Mouse (Mus musculus) megakaryocyte, embryonic 14.5 days (primary cell): ENCODE results near the gene 1190005I06Rik. TPM values are rescaled to one million over a fixed set of nuclear protein-coding genes. Genes with fewer than 3 reads are reported as not detected.

Experiments used
- H3K27me3 ChIP-seq: replicated peaks from 2 replicates; pipeline ENCODE3; 2012; ENCODE audit warnings: inconsistent platforms
- H3K36me3 ChIP-seq: replicated peaks from 2 replicates; pipeline ENCODE3; 2012; ENCODE audit warnings: low read length, inconsistent platforms, mixed read lengths
- H3K4me1 ChIP-seq: 2 replicates; pipeline ENCODE4 v1.6.1; 2012; ENCODE audit warnings: inconsistent platforms
- H3K4me3 ChIP-seq: replicated peaks from 2 replicates; pipeline ENCODE3; 2012; ENCODE audit warnings: moderate library complexity, mild to moderate bottlenecking, inconsistent platforms
- H3K9me3 ChIP-seq: 2 replicates; pipeline ENCODE4 v1.6.1; 2012; ENCODE audit warnings: inconsistent platforms
- FLI1 ChIP-seq: IDR thresholded peaks from 2 replicates; pipeline ENCODE4 v1.6.1; 2012; ENCODE audit warnings: low read length, inconsistent platforms, mixed read lengths
- GATA1 ChIP-seq: IDR thresholded peaks from 3 replicates; pipeline ENCODE4 v1.6.1; 2012; ENCODE audit warnings: mixed read lengths, low read length, inconsistent platforms, borderline replicate concordance
- polyA plus RNA-seq: library from polyadenylated mRNA; stranded (reverse); fragments of >175 nt; gene quantifications from 2 replicates; pipeline ENCODE4 v1.2.3, GENCODE M21; 2012; ENCODE audit warnings: low replicate concordance; ENCODE audit not compliant: insufficient read depth

1190005I06Rik gene
- polyA plus RNA-seq, 1 experiment = 3.6 TPM

DNA sequence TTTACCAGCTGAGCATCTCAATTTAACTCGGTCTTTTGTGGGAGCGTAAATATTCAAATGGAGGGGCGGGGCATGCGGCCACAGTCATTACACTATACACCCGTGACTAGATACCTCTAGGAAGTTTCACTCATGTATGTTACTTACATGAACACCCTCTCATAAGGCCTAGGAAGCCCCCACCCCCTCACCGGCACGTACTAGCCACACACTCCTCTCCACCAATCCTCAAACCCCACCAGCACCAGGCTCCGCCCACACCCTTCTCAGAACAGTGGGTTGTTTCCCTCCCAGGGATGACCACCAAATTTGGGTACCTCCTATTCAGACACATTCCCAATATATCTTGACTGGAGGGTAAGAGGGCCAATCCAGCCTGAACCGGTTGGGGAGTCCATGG lies 40.0 kb downstream of the 1190005I06Rik start:
- H3K4me3 ChIP-seq = peak overlapping the region; percentile 83
- H3K9me3 ChIP-seq = peaks cover 7% of the 10 kb centered on the region
- H3K36me3 ChIP-seq = no peaks in the 10 kb centered on the region
- peaks cover 34% of the 10 kb centered on the region for H3K4me1 ChIP-seq
- TF ChIP-seq GATA1 = no peak
- TF ChIP-seq FLI1 = no peak
- peaks cover 44% of the 10 kb centered on the region for H3K27me3 ChIP-seq

DNA sequence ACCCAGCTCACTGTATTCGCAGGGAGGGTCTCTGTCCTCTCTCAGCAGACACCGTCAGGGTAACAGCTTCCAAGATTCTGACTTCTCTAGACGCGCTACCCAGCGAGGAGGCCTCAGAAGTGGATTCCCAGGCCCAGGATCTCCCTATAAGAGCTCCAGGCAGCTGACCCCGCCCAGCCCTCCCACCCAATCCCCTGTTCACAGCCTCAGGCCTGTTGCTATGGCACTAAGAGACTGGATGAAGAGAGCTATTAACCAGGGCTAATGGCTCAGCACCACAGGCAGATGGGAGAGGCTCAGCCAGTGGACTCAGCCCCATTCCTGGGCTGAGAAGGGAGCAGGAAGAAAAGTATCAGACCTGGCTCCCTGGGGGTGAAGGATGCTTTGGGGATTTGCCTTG lies 44.8 kb downstream of the 1190005I06Rik start:
- TF ChIP-seq FLI1 = no peak
- no peak for TF ChIP-seq GATA1
- Histone ChIP-seq H3K27me3 (peaks cover 19% of the 10 kb centered on the region), H3K4me3 (no peak overlapping the region), H3K36me3 (no peaks in the 10 kb centered on the region), H3K4me1 (peaks cover 25% of the 10 kb centered on the region), H3K9me3 (peaks cover 9% of the 10 kb centered on the region)

DNA sequence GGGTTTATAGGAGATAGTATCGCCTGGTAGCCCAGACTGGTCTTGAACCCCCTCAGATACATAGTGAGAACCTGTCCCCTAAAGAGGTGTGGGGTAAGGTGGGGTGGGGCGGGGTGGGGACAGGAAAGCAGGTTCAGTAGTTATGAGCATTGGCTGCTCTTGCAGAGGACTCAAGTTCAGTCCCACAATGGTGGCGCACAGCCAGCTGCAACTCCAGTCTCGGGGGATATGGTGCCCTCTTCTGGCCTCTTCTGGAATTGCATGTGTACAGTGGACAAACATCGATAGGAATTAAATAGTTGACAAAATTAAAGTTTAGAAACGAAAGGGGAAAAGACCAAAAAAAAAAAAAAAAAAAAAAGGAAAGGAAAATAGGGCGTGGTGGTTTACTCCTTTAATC lies 47.9 kb downstream of the 1190005I06Rik start:
- TF ChIP-seq FLI1 (no peak), GATA1 (no peak)
- Histone ChIP-seq H3K9me3 (peaks cover 11% of the 10 kb centered on the region), H3K4me1 (peaks cover 23% of the 10 kb centered on the region), H3K36me3 (no peaks in the 10 kb centered on the region), H3K27me3 (peaks cover 11% of the 10 kb centered on the region), H3K4me3 (no peak overlapping the region)

DNA sequence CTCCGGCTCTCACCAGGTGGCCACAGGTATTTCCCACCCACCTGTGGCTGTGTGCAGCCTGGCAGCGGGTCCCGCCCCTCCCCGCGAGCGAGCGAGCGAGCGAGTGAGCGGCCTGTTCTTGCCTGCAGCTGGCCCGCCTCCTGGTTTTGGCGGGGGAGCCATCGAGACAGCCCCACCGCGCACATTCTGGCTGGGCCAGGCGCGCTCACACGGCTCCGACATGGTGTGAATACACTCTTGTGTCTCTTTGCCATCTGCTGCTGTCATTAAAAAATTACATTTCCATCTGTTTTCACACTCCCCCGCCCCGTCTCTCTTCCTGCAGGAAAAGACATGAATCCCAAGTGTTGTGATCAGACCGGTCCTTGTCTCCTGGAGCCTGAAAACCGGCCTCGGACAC lies 48.9 kb downstream of the 1190005I06Rik start:
- H3K4me1 ChIP-seq = peaks cover 20% of the 10 kb centered on the region
- no peak overlapping the region for H3K4me3 ChIP-seq
- no peaks in the 10 kb centered on the region for H3K36me3 ChIP-seq
- peaks cover 14% of the 10 kb centered on the region for H3K9me3 ChIP-seq
- H3K27me3 ChIP-seq = peaks cover 11% of the 10 kb centered on the region
- no peak for TF ChIP-seq GATA1
- no peak for TF ChIP-seq FLI1

DNA sequence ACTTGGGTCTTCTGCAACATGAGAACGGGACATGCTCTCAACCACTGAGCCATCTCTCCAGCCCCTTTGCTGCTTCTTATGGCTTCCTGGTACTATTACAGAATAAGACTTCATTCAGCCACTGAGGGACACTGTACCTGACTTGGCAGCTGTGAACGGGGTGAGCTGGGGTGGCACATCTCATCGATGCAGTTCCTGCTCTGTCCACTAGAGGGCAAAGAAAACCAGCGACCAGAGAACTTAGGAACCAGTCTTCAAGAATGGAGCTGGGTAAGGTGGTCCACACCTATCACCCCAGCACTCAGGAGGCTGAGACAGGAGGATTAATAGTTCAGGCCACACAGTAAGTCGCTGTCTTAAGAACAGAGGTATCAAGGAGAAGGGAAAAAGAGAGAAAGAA lies 51.5 kb downstream of the 1190005I06Rik start:
- Histone ChIP-seq H3K36me3 (no peaks in the 10 kb centered on the region), H3K4me3 (no peak overlapping the region), H3K4me1 (peaks cover 33% of the 10 kb centered on the region), H3K9me3 (peaks cover 5% of the 10 kb centered on the region; the same call in 1 of the 2 replicates), H3K27me3 (peaks cover 2% of the 10 kb centered on the region)
- no peak for TF ChIP-seq FLI1
- TF ChIP-seq GATA1 = no peak

DNA sequence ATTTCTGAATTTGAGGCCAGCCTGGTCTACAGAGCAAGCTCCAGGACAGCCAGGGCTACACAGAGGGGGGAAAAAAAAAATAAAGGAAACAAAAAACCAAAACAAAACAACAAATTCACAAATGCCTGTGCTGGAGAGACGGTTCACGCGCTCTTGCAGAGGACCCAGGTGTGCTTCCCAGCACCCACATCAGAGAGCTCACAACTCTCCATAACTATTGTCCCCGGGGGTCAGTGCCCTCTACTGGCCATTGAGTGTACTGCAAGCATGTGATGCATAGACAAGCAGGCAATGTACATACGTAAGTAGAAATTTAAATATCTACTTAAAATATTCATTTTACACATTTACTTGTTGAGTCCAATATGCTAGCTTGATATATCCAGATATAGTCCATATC lies 52.9 kb downstream of the 1190005I06Rik start:
- Histone ChIP-seq H3K36me3 (no peaks in the 10 kb centered on the region), H3K9me3 (peaks cover 5% of the 10 kb centered on the region; the same call in 1 of the 2 replicates), H3K4me3 (no peak overlapping the region), H3K27me3 (peaks cover 2% of the 10 kb centered on the region), H3K4me1 (peaks cover 40% of the 10 kb centered on the region)
- TF ChIP-seq FLI1 (no peak), GATA1 (no peak)

DNA sequence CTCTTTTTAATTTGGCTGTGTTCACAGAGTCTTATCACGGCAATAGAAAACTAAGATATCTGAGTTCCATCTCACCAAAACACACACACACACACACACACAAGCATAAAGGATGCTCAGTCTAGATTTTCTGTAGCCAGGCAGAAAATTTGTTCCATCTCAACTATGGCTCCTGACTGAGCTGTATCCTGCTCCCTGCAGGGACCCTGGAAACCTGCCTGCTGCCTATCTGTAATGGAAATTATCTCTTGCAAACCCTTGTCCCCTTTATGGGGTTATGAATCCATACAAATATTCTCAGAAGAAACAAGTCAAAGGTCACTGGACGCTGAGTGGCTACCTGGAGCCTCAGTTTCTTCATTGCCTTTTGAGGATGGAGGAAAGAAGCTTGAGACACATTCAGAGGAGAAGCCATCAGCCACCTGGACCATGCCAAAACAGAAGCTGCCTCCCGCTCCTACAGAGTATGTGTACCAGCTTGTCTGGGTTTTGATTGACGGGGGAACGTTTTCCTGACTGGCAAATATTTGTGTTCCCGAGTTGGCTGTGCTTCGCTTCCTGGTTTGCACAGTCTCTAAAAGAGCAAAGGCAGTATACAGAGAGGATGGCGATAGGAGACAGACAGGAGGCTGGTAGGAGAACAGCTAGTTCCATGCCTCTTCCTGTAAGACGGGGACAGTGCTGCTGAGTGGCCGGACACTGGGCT lies 55.7 kb downstream of the 1190005I06Rik start:
- H3K4me1 ChIP-seq = peaks cover 58% of the 10 kb centered on the region
- TF ChIP-seq GATA1 (no peak), FLI1 (no peak)
- peaks cover 5% of the 10 kb centered on the region; the same call in 1 of the 2 replicates for H3K9me3 ChIP-seq
- peaks cover 6% of the 10 kb centered on the region for H3K36me3 ChIP-seq
- no peak overlapping the region for H3K4me3 ChIP-seq
- H3K27me3 ChIP-seq = peaks cover 2% of the 10 kb centered on the region

DNA sequence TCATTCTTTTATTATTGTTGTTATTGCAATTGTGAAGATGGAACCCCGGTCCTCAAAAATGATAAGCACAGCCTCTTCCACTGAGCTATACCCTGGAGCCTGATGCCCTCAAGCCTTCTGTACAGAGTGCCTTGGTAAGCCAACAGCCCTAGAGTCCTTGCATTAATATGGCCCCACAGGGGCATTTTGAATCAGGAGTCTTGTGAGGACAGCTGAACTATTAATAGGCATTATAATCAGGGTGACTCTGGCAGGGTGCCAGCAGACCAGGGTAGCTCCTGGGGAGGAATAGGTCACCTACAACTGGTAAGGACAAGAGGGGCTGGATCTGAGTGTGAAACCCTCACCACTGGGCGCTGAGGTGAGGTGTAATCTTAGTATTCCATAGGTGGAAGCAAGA lies 57.5 kb downstream of the 1190005I06Rik start:
- Histone ChIP-seq H3K4me1 (peaks cover 47% of the 10 kb centered on the region), H3K4me3 (peak overlapping the region; percentile 95), H3K9me3 (peaks cover 5% of the 10 kb centered on the region; the same call in 1 of the 2 replicates), H3K36me3 (peaks cover 22% of the 10 kb centered on the region), H3K27me3 (peaks cover 2% of the 10 kb centered on the region)
- TF ChIP-seq FLI1 (no peak), GATA1 (no peak)

DNA sequence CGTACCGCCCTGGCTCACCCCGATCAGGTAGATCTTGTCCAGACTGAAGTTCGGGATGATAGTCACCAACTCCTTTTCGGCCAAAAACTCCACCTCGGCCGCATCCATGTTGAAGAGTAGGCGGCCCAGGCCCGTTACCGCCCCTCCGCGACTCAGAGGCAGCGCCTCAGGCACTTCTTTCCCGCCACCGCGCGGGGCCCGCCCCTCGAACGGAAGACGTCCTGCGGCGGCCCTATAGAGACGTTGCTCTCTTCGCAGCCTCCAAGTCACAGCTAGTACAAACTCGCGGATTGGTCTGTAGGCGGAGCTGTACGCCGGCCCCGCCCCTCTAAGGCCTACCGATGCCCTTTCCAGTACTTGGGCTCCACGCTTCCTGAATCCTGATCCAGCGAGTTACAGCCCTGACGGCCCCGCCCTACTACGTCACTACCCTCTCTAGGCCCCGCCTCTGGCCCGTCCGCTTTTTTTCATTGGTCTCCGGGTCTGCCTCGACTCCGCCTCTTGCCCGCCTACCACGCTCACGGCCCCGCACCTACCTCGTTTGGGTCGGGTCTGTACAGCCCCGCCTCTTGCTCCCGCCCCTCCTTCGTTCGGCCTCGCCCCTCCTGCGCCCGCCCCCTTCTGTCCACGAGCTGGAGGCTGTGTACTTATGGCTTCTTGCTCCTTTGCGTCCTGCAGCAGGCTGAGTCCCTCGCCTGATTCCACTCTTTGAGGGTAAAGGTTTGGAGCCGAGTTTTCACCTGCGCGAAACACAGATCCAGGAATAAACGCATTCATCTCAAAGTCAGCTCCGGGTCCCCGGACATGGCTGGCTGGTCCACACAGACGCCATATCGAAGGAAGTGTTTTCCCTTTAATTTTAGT lies 58.3 kb downstream of the 1190005I06Rik start, which contains the start of gene Gins2:
Gene Gins2 (minus strand): TSS at position 397 of the 864 bp plus-strand sequence.
- Histone ChIP-seq H3K36me3 (peaks cover 30% of the 10 kb centered on the region), H3K4me3 (peak within 1 kb of the TSS; percentile 95), H3K27me3 (peaks cover 2% of the 10 kb centered on the region), H3K4me1 (peaks cover 51% of the 10 kb centered on the region), H3K9me3 (no peaks in the 10 kb centered on the region)
- peak; percentile 67; the same call in 1 of the 2 replicates for TF ChIP-seq FLI1
- no peak for TF ChIP-seq GATA1

DNA sequence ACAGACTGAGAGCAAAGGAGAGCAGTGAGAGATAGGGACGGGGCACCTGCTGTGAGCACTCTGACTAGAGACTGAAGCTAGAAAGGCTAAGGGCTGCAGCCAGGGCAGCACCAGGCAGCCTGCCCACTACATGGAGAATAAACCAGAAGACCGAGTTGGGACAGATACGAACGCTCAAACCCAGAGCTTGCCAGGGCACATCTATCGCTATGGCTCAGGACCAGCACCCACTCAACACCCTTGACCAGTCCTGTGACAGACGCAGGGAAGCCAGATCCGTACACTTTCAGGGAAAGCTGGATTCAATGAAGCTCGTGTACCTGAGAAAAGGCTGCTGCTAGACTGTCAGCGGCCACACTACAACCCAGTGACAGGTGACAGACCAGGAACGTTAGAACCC lies 61.9 kb downstream of the 1190005I06Rik start:
- Histone ChIP-seq H3K36me3 (peaks cover 59% of the 10 kb centered on the region), H3K4me3 (no peak overlapping the region), H3K27me3 (no peaks in the 10 kb centered on the region), H3K4me1 (peaks cover 61% of the 10 kb centered on the region), H3K9me3 (no peaks in the 10 kb centered on the region)
- TF ChIP-seq FLI1 = no peak
